Mouse (Mus musculus): ENCODE measurements around the gene Phlda3. TPM values are rescaled to one million over a fixed set of nuclear protein-coding genes. Genes with fewer than 3 reads are reported as not detected.

Phlda3 gene
- polyA plus RNA-seq, 1 experiment from 2014 or later, result 33.3 TPM

- no peaks in the 10 kb centered on the region for H3K9me3 ChIP-seq (ENCODE audit: control insufficient read depth, low read length)
- peaks cover 28% of the 10 kb centered on the region for H3K4me1 ChIP-seq (ENCODE audit: control insufficient read depth, insufficient read depth, low read length)
- DNase-seq (ENCODE audit: low spot score), result no peak
- H3K9ac ChIP-seq (ENCODE audit: low read length), result no peak overlapping the region
- peaks cover under 1% of the 10 kb centered on the region; the same call in 1 of the 2 replicates for H3K36me3 ChIP-seq (ENCODE audit: control insufficient read depth, insufficient read depth, low read length)
- H3K27me3 ChIP-seq (ENCODE audit: control insufficient read depth, insufficient read depth, low read length), result no peaks in the 10 kb centered on the region
- H3K4me3 ChIP-seq (ENCODE audit: low read depth, low read length), result no peak overlapping the region
- H3K4me2 ChIP-seq (ENCODE audit: low read depth, severe bottlenecking), result no peak overlapping the region
- ATAC-seq (ENCODE audit: insufficient number of reproducible peaks, low FRiP score, low TSS enrichment, low read depth), result no peak
- WGBS, result 64% methylated on average over 9 of the region's 9 CpGs
- H3K27ac ChIP-seq (replicated peaks; ENCODE audit: low read depth, low read length), result no peak overlapping the region
Observed at GRCm38 (mm10) chr1:135763503-135764205, 2.3 kb upstream of the Phlda3 start.

- H3K36me3 ChIP-seq (ENCODE audit: control insufficient read depth, insufficient read depth, low read length), result peaks cover 2% of the 10 kb centered on the region; the same call in 1 of the 2 replicates
- H3K4me1 ChIP-seq (ENCODE audit: control insufficient read depth, insufficient read depth, low read length), result peaks cover 28% of the 10 kb centered on the region
- ATAC-seq (ENCODE audit: insufficient number of reproducible peaks, low FRiP score, low TSS enrichment, low read depth) (no peak), DNase-seq (ENCODE audit: low spot score) (no peak)
- H3K4me2 ChIP-seq (ENCODE audit: low read depth, severe bottlenecking), result no peak overlapping the region
- no peaks in the 10 kb centered on the region for H3K9me3 ChIP-seq (ENCODE audit: control insufficient read depth, low read length)
- 67% methylated on average over 2 of the region's 2 CpGs for WGBS
- no peaks in the 10 kb centered on the region for H3K27me3 ChIP-seq (ENCODE audit: control insufficient read depth, insufficient read depth, low read length)
- no peak overlapping the region for H3K27ac ChIP-seq (replicated peaks; ENCODE audit: low read depth, low read length)
- no peak overlapping the region for H3K4me3 ChIP-seq (ENCODE audit: low read depth, low read length)
- no peak overlapping the region for H3K9ac ChIP-seq (ENCODE audit: low read length)
Observed at GRCm38 (mm10) chr1:135764206-135764528, 1.8 kb upstream of the Phlda3 start.

GRCm38 (mm10) chr1:135766592-135767306, 830 bp downstream of the Phlda3 start:
- Histone ChIP-seq H3K27me3 (ENCODE audit: control insufficient read depth, insufficient read depth, low read length) (no peaks in the 10 kb centered on the region), H3K36me3 (ENCODE audit: control insufficient read depth, insufficient read depth, low read length) (peaks cover 2% of the 10 kb centered on the region; the same call in 1 of the 2 replicates), H3K4me3 (ENCODE audit: low read depth, low read length) (peak overlapping the region; percentile 62), H3K27ac (replicated peaks; ENCODE audit: low read depth, low read length) (peak overlapping the region; percentile 68), H3K4me2 (ENCODE audit: low read depth, severe bottlenecking) (peak overlapping the region; percentile 95), H3K4me1 (ENCODE audit: control insufficient read depth, insufficient read depth, low read length) (peaks cover 28% of the 10 kb centered on the region), H3K9me3 (ENCODE audit: control insufficient read depth, low read length) (no peaks in the 10 kb centered on the region), H3K9ac (ENCODE audit: low read length) (peak overlapping the region; percentile 75)
- no peak for DNase-seq (ENCODE audit: low spot score)
- WGBS, result 27% methylated on average over 30 of the region's 30 CpGs
- no peak for ATAC-seq (ENCODE audit: insufficient number of reproducible peaks, low FRiP score, low TSS enrichment, low read depth)

GRCm38 (mm10) chr1:135767324-135767890, 1.5 kb downstream of the Phlda3 start:
- ATAC-seq (ENCODE audit: insufficient number of reproducible peaks, low FRiP score, low TSS enrichment, low read depth) (no peak), DNase-seq (ENCODE audit: low spot score) (no peak)
- Histone ChIP-seq H3K36me3 (ENCODE audit: control insufficient read depth, insufficient read depth, low read length) (peaks cover 2% of the 10 kb centered on the region; the same call in 1 of the 2 replicates), H3K27ac (replicated peaks; ENCODE audit: low read depth, low read length) (no peak overlapping the region), H3K27me3 (ENCODE audit: control insufficient read depth, insufficient read depth, low read length) (no peaks in the 10 kb centered on the region), H3K4me3 (ENCODE audit: low read depth, low read length) (peak overlapping the region; percentile 62; the same call in 1 of the 2 replicates), H3K9ac (ENCODE audit: low read length) (no peak overlapping the region), H3K9me3 (ENCODE audit: control insufficient read depth, low read length) (no peaks in the 10 kb centered on the region), H3K4me1 (ENCODE audit: control insufficient read depth, insufficient read depth, low read length) (peaks cover 28% of the 10 kb centered on the region), H3K4me2 (ENCODE audit: low read depth, severe bottlenecking) (peak overlapping the region; percentile 95)
- 76% methylated on average over 4 of the region's 4 CpGs for WGBS

GRCm38 (mm10) chr1:135768400-135768799, 2.5 kb downstream of the Phlda3 start:
- Histone ChIP-seq H3K27me3 (ENCODE audit: control insufficient read depth, insufficient read depth, low read length) (no peaks in the 10 kb centered on the region), H3K4me2 (ENCODE audit: low read depth, severe bottlenecking) (no peak overlapping the region), H3K4me1 (ENCODE audit: control insufficient read depth, insufficient read depth, low read length) (peaks cover 28% of the 10 kb centered on the region), H3K27ac (replicated peaks; ENCODE audit: low read depth, low read length) (no peak overlapping the region), H3K36me3 (ENCODE audit: control insufficient read depth, insufficient read depth, low read length) (peaks cover 2% of the 10 kb centered on the region; the same call in 1 of the 2 replicates), H3K9ac (ENCODE audit: low read length) (no peak overlapping the region), H3K9me3 (ENCODE audit: control insufficient read depth, low read length) (no peaks in the 10 kb centered on the region), H3K4me3 (ENCODE audit: low read depth, low read length) (no peak overlapping the region)
- ATAC-seq (ENCODE audit: insufficient number of reproducible peaks, low FRiP score, low TSS enrichment, low read depth) (no peak), DNase-seq (ENCODE audit: low spot score) (no peak)
- WGBS, result 90% methylated on average over 2 of the region's 2 CpGs

- no peak overlapping the region for H3K27ac ChIP-seq (replicated peaks; ENCODE audit: low read depth, low read length)
- H3K4me3 ChIP-seq (ENCODE audit: low read depth, low read length), result no peak overlapping the region
- peaks cover 23% of the 10 kb centered on the region for H3K4me1 ChIP-seq (ENCODE audit: control insufficient read depth, insufficient read depth, low read length)
- H3K36me3 ChIP-seq (ENCODE audit: control insufficient read depth, insufficient read depth, low read length), result peaks cover 2% of the 10 kb centered on the region; the same call in 1 of the 2 replicates
- DNase-seq (ENCODE audit: low spot score) (no peak), ATAC-seq (ENCODE audit: insufficient number of reproducible peaks, low FRiP score, low TSS enrichment, low read depth) (no peak)
- H3K9me3 ChIP-seq (ENCODE audit: control insufficient read depth, low read length), result no peaks in the 10 kb centered on the region
- no peak overlapping the region for H3K4me2 ChIP-seq (ENCODE audit: low read depth, severe bottlenecking)
- no peaks in the 10 kb centered on the region for H3K27me3 ChIP-seq (ENCODE audit: control insufficient read depth, insufficient read depth, low read length)
- no peak overlapping the region for H3K9ac ChIP-seq (ENCODE audit: low read length)
- WGBS, result 70% methylated on average over 7 of the region's 7 CpGs
Observed at GRCm38 (mm10) chr1:135770237-135770636, 4.3 kb downstream of the Phlda3 start.

GRCm38 (mm10) chr1:135770896-135771572, 5.1 kb downstream of the Phlda3 start:
- Histone ChIP-seq H3K27me3 (ENCODE audit: control insufficient read depth, insufficient read depth, low read length) (no peaks in the 10 kb centered on the region), H3K27ac (replicated peaks; ENCODE audit: low read depth, low read length) (no peak overlapping the region), H3K4me1 (ENCODE audit: control insufficient read depth, insufficient read depth, low read length) (peaks cover 16% of the 10 kb centered on the region; the same call in 1 of the 2 replicates), H3K36me3 (ENCODE audit: control insufficient read depth, insufficient read depth, low read length) (peaks cover 2% of the 10 kb centered on the region; the same call in 1 of the 2 replicates), H3K4me3 (ENCODE audit: low read depth, low read length) (no peak overlapping the region), H3K9me3 (ENCODE audit: control insufficient read depth, low read length) (no peaks in the 10 kb centered on the region), H3K4me2 (ENCODE audit: low read depth, severe bottlenecking) (no peak overlapping the region), H3K9ac (ENCODE audit: low read length) (no peak overlapping the region)
- DNase-seq (ENCODE audit: low spot score) (no peak), ATAC-seq (ENCODE audit: insufficient number of reproducible peaks, low FRiP score, low TSS enrichment, low read depth) (no peak)
- WGBS, result 70% methylated on average over 12 of the region's 12 CpGs

- H3K4me3 ChIP-seq (ENCODE audit: low read depth, low read length), result no peak overlapping the region
- no peak for ATAC-seq (ENCODE audit: insufficient number of reproducible peaks, low FRiP score, low TSS enrichment, low read depth)
- H3K9me3 ChIP-seq (ENCODE audit: control insufficient read depth, low read length), result no peaks in the 10 kb centered on the region
- no peaks in the 10 kb centered on the region for H3K27me3 ChIP-seq (ENCODE audit: control insufficient read depth, insufficient read depth, low read length)
- H3K4me1 ChIP-seq (ENCODE audit: control insufficient read depth, insufficient read depth, low read length), result peaks cover 12% of the 10 kb centered on the region; the same call in 1 of the 2 replicates
- H3K4me2 ChIP-seq (ENCODE audit: low read depth, severe bottlenecking), result no peak overlapping the region
- H3K9ac ChIP-seq (ENCODE audit: low read length), result no peak overlapping the region
- WGBS, result 82% methylated on average over 8 of the region's 8 CpGs
- peaks cover 2% of the 10 kb centered on the region; the same call in 1 of the 2 replicates for H3K36me3 ChIP-seq (ENCODE audit: control insufficient read depth, insufficient read depth, low read length)
- no peak for DNase-seq (ENCODE audit: low spot score)
- no peak overlapping the region for H3K27ac ChIP-seq (replicated peaks; ENCODE audit: low read depth, low read length)
Observed at GRCm38 (mm10) chr1:135771573-135771970, 5.7 kb downstream of the Phlda3 start.

Data from limb, embryonic 11.5 days (tissue).